Mouse (Mus musculus) erythroblast, embryonic 14.5 days (primary cell): Measurements from ENCODE around the gene Akap13. TPM values are rescaled to one million over a fixed set of nuclear protein-coding genes. Genes with fewer than 3 reads are reported as not detected.

ENCODE experiments used
- H3K27me3 ChIP-seq: 2 replicates; pipeline ENCODE4 v1.6.1; 2012; ENCODE audit warnings: inconsistent platforms; ENCODE audit not compliant: control insufficient read depth
- H3K36me3 ChIP-seq: 2 replicates; pipeline ENCODE4 v1.6.1; 2012; ENCODE audit warnings: mild to moderate bottlenecking, inconsistent platforms; ENCODE audit not compliant: control insufficient read depth
- H3K4me1 ChIP-seq: 2 replicates; pipeline ENCODE4 v1.6.1; 2012; ENCODE audit warnings: inconsistent platforms; ENCODE audit not compliant: control insufficient read depth
- H3K4me3 ChIP-seq: replicated peaks from 2 replicates; pipeline ENCODE3; 2012; ENCODE audit warnings: moderate library complexity, mild to moderate bottlenecking, inconsistent platforms
- H3K9me3 ChIP-seq: 2 replicates; pipeline ENCODE4 v1.6.1; 2012; ENCODE audit warnings: low read length, inconsistent platforms, mixed read lengths; ENCODE audit not compliant: control insufficient read depth
- GATA1 ChIP-seq: IDR thresholded peaks from 2 replicates; pipeline ENCODE4 v1.6.1; 2012; ENCODE audit warnings: low read length, inconsistent platforms, mixed read lengths
- TAL1 ChIP-seq: IDR thresholded peaks from 3 replicates; pipeline ENCODE4 v1.6.1; 2012; ENCODE audit warnings: low read length, inconsistent platforms, mixed read lengths
- polyA plus RNA-seq: library from polyadenylated mRNA; stranded (reverse); fragments of >175 nt; gene quantifications from 2 replicates; pipeline ENCODE4 v1.2.3, GENCODE M21; 2012

The Akap13 gene
- polyA plus RNA-seq, 1 experiment: 1.8 TPM

- H3K36me3 ChIP-seq: peaks cover 70% of the 10 kb centered on the region
- no peaks in the 10 kb centered on the region for H3K9me3 ChIP-seq
- no peaks in the 10 kb centered on the region for H3K27me3 ChIP-seq
- peaks cover 8% of the 10 kb centered on the region for H3K4me1 ChIP-seq
- TF ChIP-seq GATA1: no peak
- TF ChIP-seq TAL1: no peak
- no peak overlapping the region for H3K4me3 ChIP-seq
Measured at GRCm38 (mm10) chr7:75668396-75668795, 213.1 kb downstream of the Akap13 start.

- H3K4me1 ChIP-seq: peaks cover 8% of the 10 kb centered on the region
- no peak overlapping the region for H3K4me3 ChIP-seq
- no peaks in the 10 kb centered on the region for H3K27me3 ChIP-seq
- H3K9me3 ChIP-seq: no peaks in the 10 kb centered on the region
- peaks cover 63% of the 10 kb centered on the region for H3K36me3 ChIP-seq
- TF ChIP-seq TAL1 (no peak), GATA1 (no peak)
Measured at GRCm38 (mm10) chr7:75669416-75669815, 214.1 kb downstream of the Akap13 start.

DNA sequence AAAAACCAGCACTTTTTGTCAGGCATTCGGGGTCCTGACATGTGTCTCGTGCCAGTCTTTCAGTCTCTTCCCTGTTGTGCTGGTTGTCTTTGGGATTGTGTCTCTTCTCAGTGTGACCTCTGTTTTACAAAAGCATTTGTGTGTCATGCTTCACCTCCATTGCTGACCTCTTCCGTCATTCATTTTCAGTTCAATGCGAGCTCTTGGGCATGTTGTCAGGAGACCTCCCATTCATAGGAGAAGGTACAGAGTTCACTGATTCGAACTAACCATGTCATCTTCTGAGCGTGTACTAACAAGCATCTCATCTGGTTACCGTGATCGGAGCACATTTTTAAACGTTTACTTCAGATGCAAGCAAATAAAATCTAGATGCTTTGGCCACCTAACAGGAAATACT, 224.3 kb downstream of the Akap13 start:
- no peaks in the 10 kb centered on the region for H3K9me3 ChIP-seq
- no peaks in the 10 kb centered on the region for H3K27me3 ChIP-seq
- peaks cover 84% of the 10 kb centered on the region for H3K36me3 ChIP-seq
- TF ChIP-seq GATA1: no peak
- no peak for TF ChIP-seq TAL1
- no peak overlapping the region for H3K4me3 ChIP-seq
- H3K4me1 ChIP-seq: no peaks in the 10 kb centered on the region

GRCm38 (mm10) chr7:75682901-75683300, 227.6 kb downstream of the Akap13 start:
- H3K36me3 ChIP-seq: peaks cover 98% of the 10 kb centered on the region
- no peaks in the 10 kb centered on the region for H3K9me3 ChIP-seq
- H3K4me1 ChIP-seq: no peaks in the 10 kb centered on the region
- TF ChIP-seq GATA1 (no peak), TAL1 (no peak)
- no peak overlapping the region for H3K4me3 ChIP-seq
- H3K27me3 ChIP-seq: no peaks in the 10 kb centered on the region

GRCm38 (mm10) chr7:75683410-75683809, 228.1 kb downstream of the Akap13 start:
- no peaks in the 10 kb centered on the region for H3K27me3 ChIP-seq
- H3K36me3 ChIP-seq: peaks cover 98% of the 10 kb centered on the region

DNA sequence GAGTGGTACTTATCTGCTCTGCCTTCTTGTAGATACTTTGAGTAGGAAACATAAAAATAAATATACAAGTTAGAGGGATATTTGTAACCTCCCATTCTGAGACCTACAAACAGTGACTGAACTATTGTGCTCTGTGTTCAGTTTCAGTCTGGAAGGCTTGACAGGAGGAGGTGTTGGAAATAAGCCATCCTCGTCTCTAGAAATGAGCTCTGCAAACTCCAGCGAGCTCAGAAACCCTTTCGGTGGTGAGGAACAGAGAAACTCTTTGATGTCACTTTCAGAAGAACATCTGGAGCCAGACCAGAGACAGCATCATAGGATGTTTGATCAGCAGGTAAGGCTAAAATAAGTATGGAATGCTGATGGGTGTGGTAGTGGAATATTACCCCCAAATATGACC, 229.6 kb downstream of the Akap13 start:
- TF ChIP-seq GATA1: no peak
- no peak for TF ChIP-seq TAL1
- no peak overlapping the region for H3K4me3 ChIP-seq
- no peaks in the 10 kb centered on the region for H3K4me1 ChIP-seq
- H3K36me3 ChIP-seq: peaks cover 97% of the 10 kb centered on the region
- H3K27me3 ChIP-seq: no peaks in the 10 kb centered on the region
- no peaks in the 10 kb centered on the region for H3K9me3 ChIP-seq

More at GRCm38 (mm10) chr7:75683410-75683809, 228.1 kb downstream of the Akap13 start:
- TF ChIP-seq TAL1 (no peak), GATA1 (no peak)
- H3K9me3 ChIP-seq: no peaks in the 10 kb centered on the region
- no peak overlapping the region for H3K4me3 ChIP-seq
- no peaks in the 10 kb centered on the region for H3K4me1 ChIP-seq

DNA sequence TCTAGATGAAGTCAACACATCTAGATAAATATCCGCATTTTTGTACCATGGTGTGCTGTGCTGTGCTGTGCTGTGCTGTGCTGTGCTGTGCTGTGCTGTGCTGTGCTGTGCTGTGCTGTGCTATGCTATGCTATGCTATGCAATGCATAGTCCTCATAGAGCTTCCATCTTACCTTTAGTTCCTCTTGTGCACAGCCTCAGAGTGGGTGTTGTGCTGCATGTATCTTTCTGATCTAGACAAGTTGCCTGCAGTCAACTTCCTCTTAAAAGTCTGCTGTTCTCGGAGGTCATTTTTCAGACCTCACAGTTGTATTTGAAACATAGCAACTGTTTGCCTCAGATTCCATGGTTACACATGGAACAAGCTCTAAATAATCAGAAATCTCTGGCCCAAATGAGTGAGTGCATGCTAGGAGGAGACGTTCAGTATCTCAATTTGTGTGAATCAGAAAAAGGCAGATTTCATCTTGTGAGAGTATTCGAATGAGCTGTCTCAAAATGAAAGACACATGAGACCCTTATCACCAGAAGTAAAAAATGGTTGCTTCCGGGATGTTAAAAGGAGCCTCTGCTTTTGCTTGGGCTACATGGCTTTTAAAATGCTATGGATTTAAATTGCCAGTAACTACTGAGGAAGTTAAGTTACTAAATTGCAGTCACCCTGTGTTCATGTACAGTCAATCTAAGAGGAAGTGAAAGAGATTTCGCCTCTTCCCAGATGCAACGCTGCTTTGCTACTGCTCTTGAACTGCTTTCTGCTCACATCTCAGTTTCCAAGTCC, 230.9 kb downstream of the Akap13 start:
- Histone ChIP-seq H3K4me3 (no peak overlapping the region), H3K27me3 (no peaks in the 10 kb centered on the region), H3K9me3 (no peaks in the 10 kb centered on the region), H3K36me3 (peaks cover 98% of the 10 kb centered on the region), H3K4me1 (no peaks in the 10 kb centered on the region)
- TF ChIP-seq GATA1 (no peak), TAL1 (no peak)

DNA sequence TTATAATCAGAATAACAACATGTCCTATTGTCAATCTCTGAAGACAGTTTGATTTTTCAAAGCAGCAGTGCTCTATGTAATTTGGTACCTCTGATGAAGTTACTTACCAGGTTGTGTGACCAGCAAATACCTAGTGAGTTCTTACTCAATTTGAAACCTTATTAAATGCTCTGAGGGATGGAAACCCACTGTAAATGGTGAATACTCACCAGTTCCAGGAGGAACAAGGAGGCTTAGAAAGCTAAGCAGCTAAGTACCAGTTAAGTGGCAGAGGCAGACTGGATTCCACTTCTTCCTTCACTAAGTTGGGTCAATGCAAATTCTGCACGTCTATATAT, 231.5 kb downstream of the Akap13 start:
- H3K9me3 ChIP-seq: no peaks in the 10 kb centered on the region
- no peaks in the 10 kb centered on the region for H3K4me1 ChIP-seq
- TF ChIP-seq TAL1: no peak
- no peak for TF ChIP-seq GATA1
- no peaks in the 10 kb centered on the region for H3K27me3 ChIP-seq
- H3K4me3 ChIP-seq: no peak overlapping the region
- H3K36me3 ChIP-seq: peaks cover 94% of the 10 kb centered on the region

DNA sequence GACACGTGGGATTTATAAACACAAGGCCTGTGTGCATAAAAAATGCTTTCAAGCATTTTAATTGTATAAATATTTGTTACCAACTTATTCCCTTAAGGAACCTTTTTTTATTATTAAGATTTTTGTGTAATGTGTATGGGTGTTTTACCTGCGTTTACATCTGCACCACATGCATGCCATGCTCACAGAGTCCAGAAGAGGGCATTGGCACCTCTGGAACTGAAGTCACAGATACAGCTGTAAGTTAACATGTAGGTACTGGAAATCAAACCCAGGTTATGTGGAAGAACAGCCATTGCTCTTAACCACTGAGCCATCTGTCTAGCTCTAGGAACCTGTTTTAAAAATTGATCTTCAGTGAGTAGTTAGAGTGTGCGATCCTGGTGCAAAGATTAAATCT, 232.8 kb downstream of the Akap13 start:
- Histone ChIP-seq H3K36me3 (peaks cover 88% of the 10 kb centered on the region), H3K9me3 (no peaks in the 10 kb centered on the region), H3K27me3 (no peaks in the 10 kb centered on the region), H3K4me3 (no peak overlapping the region), H3K4me1 (no peaks in the 10 kb centered on the region)
- no peak for TF ChIP-seq TAL1

DNA sequence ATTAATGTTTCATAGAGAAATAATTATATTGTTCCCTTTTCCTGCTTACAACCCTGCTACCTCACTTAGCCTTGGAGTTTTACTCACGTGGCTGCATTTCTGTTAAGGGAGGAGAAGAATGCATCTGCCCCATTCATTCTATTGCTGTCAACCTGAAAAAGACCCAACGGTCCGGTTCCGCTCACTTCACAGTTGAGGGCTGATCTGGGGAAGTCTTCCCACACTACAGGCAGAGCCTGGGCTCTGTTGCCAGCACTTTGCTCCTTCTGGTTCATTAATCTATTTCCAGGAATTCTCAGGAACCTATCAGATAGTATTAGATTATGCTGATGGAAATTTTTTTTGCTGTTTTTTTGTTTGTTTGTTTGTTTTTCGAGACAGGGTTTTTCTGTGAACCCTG, 239.4 kb downstream of the Akap13 start:
- no peaks in the 10 kb centered on the region for H3K9me3 ChIP-seq
- TF ChIP-seq GATA1: no peak
- no peak for TF ChIP-seq TAL1
- H3K27me3 ChIP-seq: no peaks in the 10 kb centered on the region
- H3K4me3 ChIP-seq: no peak overlapping the region
- H3K36me3 ChIP-seq: peaks cover 76% of the 10 kb centered on the region
- peaks cover 1% of the 10 kb centered on the region; the same call in 1 of the 2 replicates for H3K4me1 ChIP-seq
